Mouse (Mus musculus) testis, postnatal 14 days (tissue): ENCODE measurements at regions not wholly inside any gene's neighbourhood (a gene's known extent, or its start where the extent isn't known, plus 50 kb on each side); places are given as distances from the start of the nearest gene placed in this dataset.

Experiments used
- DNase-seq: peaks from one replicate; pipeline ENCODE4 v3.0.0; 2021; ENCODE audit warnings: low spot score

- DNase-seq: no peak
Observed at GRCm38 (mm10) chr1:13941351-13941750, 2151.8 kb downstream of the 4930444P10Rik start.

- DNase-seq: no peak
Observed at GRCm38 (mm10) chr1:13938344-13938743, 2154.8 kb downstream of the 4930444P10Rik start.

GRCm38 (mm10) chr1:13935938-13936491 lies 2157.1 kb downstream of the 4930444P10Rik start:
- no peak for DNase-seq

GRCm38 (mm10) chr1:13928679-13929078 lies 2164.4 kb downstream of the 4930444P10Rik start:
- DNase-seq: no peak

- no peak for DNase-seq
Observed at GRCm38 (mm10) chr1:13927964-13928363, 2165.2 kb downstream of the 4930444P10Rik start.

- no peak for DNase-seq
Observed at GRCm38 (mm10) chr1:13925994-13926393, 2167.1 kb downstream of the 4930444P10Rik start.

- DNase-seq: no peak
Observed at GRCm38 (mm10) chr1:13915216-13915615, 2177.9 kb downstream of the 4930444P10Rik start.

GRCm38 (mm10) chr1:13879126-13879525 lies 2214.0 kb downstream of the 4930444P10Rik start:
- DNase-seq: no peak

GRCm38 (mm10) chr1:13873925-13874324 lies 2219.2 kb downstream of the 4930444P10Rik start:
- DNase-seq: no peak

- no peak for DNase-seq
Observed at GRCm38 (mm10) chr1:13872536-13872935, 2220.6 kb downstream of the 4930444P10Rik start.

GRCm38 (mm10) chr1:13870631-13871286 lies 2222.4 kb downstream of the 4930444P10Rik start:
- DNase-seq: no peak

GRCm38 (mm10) chr1:13865713-13866112 lies 2227.4 kb downstream of the 4930444P10Rik start:
- no peak for DNase-seq

GRCm38 (mm10) chr1:13863712-13864111 lies 2229.4 kb downstream of the 4930444P10Rik start:
- DNase-seq: no peak

- DNase-seq: no peak
Observed at GRCm38 (mm10) chr1:13861070-13861511, 2232.0 kb downstream of the 4930444P10Rik start.

- DNase-seq: no peak
Observed at GRCm38 (mm10) chr1:13860469-13860868, 2232.7 kb downstream of the 4930444P10Rik start.

GRCm38 (mm10) chr1:13859723-13860122 lies 2233.4 kb downstream of the 4930444P10Rik start:
- no peak for DNase-seq

- DNase-seq: no peak
Observed at GRCm38 (mm10) chr1:13858371-13859018, 2234.6 kb downstream of the 4930444P10Rik start.

- DNase-seq: no peak
Observed at GRCm38 (mm10) chr1:13856998-13857397, 2236.1 kb downstream of the 4930444P10Rik start.

- no peak for DNase-seq
Observed at GRCm38 (mm10) chr1:13851144-13851543, 2242.0 kb downstream of the 4930444P10Rik start.

GRCm38 (mm10) chr1:13849071-13849470 lies 2244.1 kb downstream of the 4930444P10Rik start:
- DNase-seq: no peak

- DNase-seq: no peak
Observed at GRCm38 (mm10) chr1:13846336-13846865, 2246.7 kb downstream of the 4930444P10Rik start.

- DNase-seq: no peak
Observed at GRCm38 (mm10) chr1:13840309-13840622, 2252.9 kb downstream of the 4930444P10Rik start.
